In genomic region chr7:98481066-98481734, GRCm38 (mm10) we compare ENCODE assay signal across 8 mouse cellular contexts. TPM values are rescaled to one million over a fixed set of nuclear protein-coding genes. Genes with fewer than 3 reads are reported as not detected.
DNase-seq lines count a peak whose midpoint lies in the region; ATAC-seq lines count a peak whose summit lies in the region.

No protein-coding gene starts in this region.

- H3K27ac ChIP-seq in midbrain, embryonic 10.5 days (replicated peaks) = no peak overlapping the region

- 25% methylated on average over 9 of the region's 9 CpGs for WGBS in midbrain, embryonic 10.5 days

- H3K4me3 ChIP-seq in midbrain, embryonic 10.5 days = no peak overlapping the region

- no peaks in the 10 kb centered on the region for H3K9me3 ChIP-seq in midbrain, embryonic 10.5 days (replicated peaks)

- H3K27me3 ChIP-seq in midbrain, embryonic 10.5 days (ENCODE audit: low read depth, poor library complexity, severe bottlenecking) = peaks cover 9% of the 10 kb centered on the region; the same call in 1 of the 2 replicates

- no peak for ATAC-seq in erythroblast, adult 5-6 weeks (replicated peaks; ENCODE audit: low FRiP score, poor library complexity, severe bottlenecking)

- H3K36me3 ChIP-seq in midbrain, embryonic 10.5 days = no peaks in the 10 kb centered on the region

- DNase-seq in adipocyte (ENCODE audit: low spot score) = peak; percentile 82
- DNase-seq in cerebellum, postnatal 36 days = peak; percentile 81 to 87
- peak; percentile 71 to 72 for DNase-seq in gastrocnemius, adult 8-10 months (ENCODE audit: low spot score in 2 of 2)
- DNase-seq in hindlimb bud, embryonic 11.5 days (ENCODE audit: extremely low spot score, low read depth, low spot score) = peak; percentile 63
- peak; percentile 58 for DNase-seq in left cerebral cortex, adult 11 months (ENCODE audit: low spot score)
- peak; percentile 80 for DNase-seq in midbrain, embryonic 10.5 days (ENCODE audit: low spot score)
- peak; percentile 62 for DNase-seq in right cerebral cortex, postnatal 25 days

- peaks cover 21% of the 10 kb centered on the region; the same call in 1 of the 2 replicates for H3K4me1 ChIP-seq in midbrain, embryonic 10.5 days

RNA-seq across cellular contexts. Expression of gene Lrrc32, which starts 7.9 kb away (rescaled TPM):
- total RNA-seq in gastrocnemius, adult 8-10 months (2022) = 1 to 10 TPM; 2.4 to 6.1 (median 2.9) TPM
- polyA plus RNA-seq in midbrain, embryonic 10.5 days (2016; fragmentation: Nextera tagmentation; extraction: Ambion mirVana) = 5.2 and 5.7 TPM in 2 replicates
- total RNA-seq in erythroblast, adult 5-6 weeks (2015; ENCODE audit: low replicate concordance) = not detected in 2 replicates
- total RNA-seq in erythroblast, adult 5-6 weeks (2017; ENCODE audit: low replicate concordance) = not detected in 2 replicates

RNA-seq across cellular contexts. Expression of gene Gucy2d, which starts 41.0 kb away (rescaled TPM):
- total RNA-seq in gastrocnemius, adult 8-10 months (2022) = under 1 TPM in 1 of 4 experiments, not detected in 3; 0.17 TPM
- polyA plus RNA-seq in midbrain, embryonic 10.5 days (2016; fragmentation: Nextera tagmentation; extraction: Ambion mirVana) = not detected in 2 replicates
- total RNA-seq in erythroblast, adult 5-6 weeks (2015; ENCODE audit: low replicate concordance) = not detected in 2 replicates
- total RNA-seq in erythroblast, adult 5-6 weeks (2017; ENCODE audit: low replicate concordance) = not detected in 2 replicates
